Mouse (Mus musculus): Measurements from ENCODE around the gene Jph2. TPM values are rescaled to one million over a fixed set of nuclear protein-coding genes. Genes with fewer than 3 reads are reported as not detected.

Gene Jph2
- polyA plus RNA-seq, 1 experiment from 2014 or later, result 0.72 TPM

- no peaks in the 10 kb centered on the region for H3K36me3 ChIP-seq
- ATAC-seq (ENCODE audit: insufficient number of reproducible peaks, insufficient read depth, low FRiP score, low TSS enrichment, low read depth), result no peak
- WGBS, result 82% methylated on average over 12 of the region's 12 CpGs
- peaks cover 13% of the 10 kb centered on the region for H3K4me1 ChIP-seq
- H3K27ac ChIP-seq, result no peak overlapping the region
- H3K4me2 ChIP-seq, result no peak overlapping the region
- no peaks in the 10 kb centered on the region for H3K27me3 ChIP-seq
- no peaks in the 10 kb centered on the region for H3K9me3 ChIP-seq
- no peak overlapping the region for H3K9ac ChIP-seq
- no peak overlapping the region for H3K4me3 ChIP-seq
These were observed 41.5 kb downstream of the Jph2 start for GRCm38 (mm10) chr2:163356113-163356840.

GRCm38 (mm10) chr2:163355666-163356065 is 42.1 kb downstream of the Jph2 start:
- peaks cover 13% of the 10 kb centered on the region for H3K4me1 ChIP-seq
- H3K9me3 ChIP-seq, result no peaks in the 10 kb centered on the region
- 78% methylated on average over 8 of the region's 8 CpGs for WGBS
- no peak overlapping the region for H3K9ac ChIP-seq
- H3K4me3 ChIP-seq, result no peak overlapping the region
- H3K27ac ChIP-seq, result no peak overlapping the region
- H3K27me3 ChIP-seq, result no peaks in the 10 kb centered on the region
- no peaks in the 10 kb centered on the region for H3K36me3 ChIP-seq
- no peak overlapping the region for H3K4me2 ChIP-seq
- ATAC-seq (ENCODE audit: insufficient number of reproducible peaks, insufficient read depth, low FRiP score, low TSS enrichment, low read depth), result no peak

- no peaks in the 10 kb centered on the region for H3K9me3 ChIP-seq
- 16% methylated on average over 7 of the region's 7 CpGs for WGBS
- 0 out of 2 replicates have a peak overlapping the region, but pooled peaks have one; percentile 36 for H3K9ac ChIP-seq
- H3K4me2 ChIP-seq, result no peak overlapping the region
- no peak overlapping the region for H3K27ac ChIP-seq
- H3K4me3 ChIP-seq, result no peak overlapping the region
- peaks cover 23% of the 10 kb centered on the region for H3K4me1 ChIP-seq
- ATAC-seq (ENCODE audit: insufficient number of reproducible peaks, insufficient read depth, low FRiP score, low TSS enrichment, low read depth), result no peak
- H3K27me3 ChIP-seq, result no peaks in the 10 kb centered on the region
- H3K36me3 ChIP-seq, result no peaks in the 10 kb centered on the region
These were observed 44.1 kb downstream of the Jph2 start for GRCm38 (mm10) chr2:163353731-163354130.

GRCm38 (mm10) chr2:163350443-163350842 is 47.4 kb downstream of the Jph2 start:
- no peak overlapping the region for H3K9ac ChIP-seq
- H3K36me3 ChIP-seq, result no peaks in the 10 kb centered on the region
- H3K4me3 ChIP-seq, result no peak overlapping the region
- H3K4me2 ChIP-seq, result no peak overlapping the region
- 49% methylated on average over 5 of the region's 5 CpGs for WGBS
- peaks cover 24% of the 10 kb centered on the region for H3K4me1 ChIP-seq
- no peaks in the 10 kb centered on the region for H3K9me3 ChIP-seq
- ATAC-seq (ENCODE audit: insufficient number of reproducible peaks, insufficient read depth, low FRiP score, low TSS enrichment, low read depth), result no peak
- H3K27ac ChIP-seq, result no peak overlapping the region
- 0 out of 2 replicates have a peak, but pooled peaks cover 5% of the 10 kb centered on the region for H3K27me3 ChIP-seq

- Histone ChIP-seq H3K27ac (no peak overlapping the region), H3K9ac (no peak overlapping the region), H3K27me3 (0 out of 2 replicates have a peak, but pooled peaks cover 5% of the 10 kb centered on the region), H3K9me3 (no peaks in the 10 kb centered on the region), H3K36me3 (no peaks in the 10 kb centered on the region), H3K4me3 (no peak overlapping the region), H3K4me2 (no peak overlapping the region), H3K4me1 (peaks cover 24% of the 10 kb centered on the region)
- 59% methylated on average over 9 of the region's 9 CpGs for WGBS
- ATAC-seq (ENCODE audit: insufficient number of reproducible peaks, insufficient read depth, low FRiP score, low TSS enrichment, low read depth), result no peak
These were observed 48.4 kb downstream of the Jph2 start for GRCm38 (mm10) chr2:163349411-163349810.

GRCm38 (mm10) chr2:163348677-163349076 is 49.1 kb downstream of the Jph2 start:
- Histone ChIP-seq H3K9ac (no peak overlapping the region), H3K9me3 (no peaks in the 10 kb centered on the region), H3K27me3 (0 out of 2 replicates have a peak, but pooled peaks cover 5% of the 10 kb centered on the region), H3K4me1 (peaks cover 19% of the 10 kb centered on the region), H3K27ac (no peak overlapping the region), H3K4me3 (no peak overlapping the region), H3K36me3 (no peaks in the 10 kb centered on the region), H3K4me2 (no peak overlapping the region)
- no peak for ATAC-seq (ENCODE audit: insufficient number of reproducible peaks, insufficient read depth, low FRiP score, low TSS enrichment, low read depth)
- WGBS, result 71% methylated on average over 7 of the region's 7 CpGs

GRCm38 (mm10) chr2:163347517-163348184 is 50.1 kb downstream of the Jph2 start:
- no peak overlapping the region for H3K27ac ChIP-seq
- H3K36me3 ChIP-seq, result no peaks in the 10 kb centered on the region
- 81% methylated on average over 8 of the region's 8 CpGs for WGBS
- H3K4me1 ChIP-seq, result peaks cover 16% of the 10 kb centered on the region
- no peaks in the 10 kb centered on the region for H3K9me3 ChIP-seq
- ATAC-seq (ENCODE audit: insufficient number of reproducible peaks, insufficient read depth, low FRiP score, low TSS enrichment, low read depth), result no peak
- H3K4me3 ChIP-seq, result no peak overlapping the region
- H3K4me2 ChIP-seq, result no peak overlapping the region
- 0 out of 2 replicates have a peak, but pooled peaks cover 5% of the 10 kb centered on the region for H3K27me3 ChIP-seq
- no peak overlapping the region for H3K9ac ChIP-seq

GRCm38 (mm10) chr2:163346497-163346896 is 51.3 kb downstream of the Jph2 start:
- WGBS, result 78% methylated on average over 11 of the region's 11 CpGs
- no peak for ATAC-seq (ENCODE audit: insufficient number of reproducible peaks, insufficient read depth, low FRiP score, low TSS enrichment, low read depth)
- no peak overlapping the region for H3K4me3 ChIP-seq

GRCm38 (mm10) chr2:163344976-163345660 is 52.7 kb downstream of the Jph2 start:
- Histone ChIP-seq H3K4me3 (no peak overlapping the region), H3K27ac (no peak overlapping the region), H3K9ac (no peak overlapping the region), H3K4me2 (no peak overlapping the region), H3K4me1 (peaks cover 11% of the 10 kb centered on the region), H3K36me3 (no peaks in the 10 kb centered on the region), H3K9me3 (no peaks in the 10 kb centered on the region), H3K27me3 (peaks cover 23% of the 10 kb centered on the region)
- ATAC-seq (ENCODE audit: insufficient number of reproducible peaks, insufficient read depth, low FRiP score, low TSS enrichment, low read depth), result no peak
- 75% methylated on average over 13 of the region's 13 CpGs for WGBS

More at GRCm38 (mm10) chr2:163346497-163346896, 51.3 kb downstream of the Jph2 start:
- Histone ChIP-seq H3K27ac (no peak overlapping the region), H3K4me2 (no peak overlapping the region), H3K9ac (no peak overlapping the region), H3K4me1 (peaks cover 11% of the 10 kb centered on the region), H3K9me3 (no peaks in the 10 kb centered on the region), H3K27me3 (peaks cover 9% of the 10 kb centered on the region), H3K36me3 (no peaks in the 10 kb centered on the region)

GRCm38 (mm10) chr2:163343671-163344070 is 54.1 kb downstream of the Jph2 start:
- 88% methylated on average over 4 of the region's 4 CpGs for WGBS

GRCm38 (mm10) chr2:163340263-163340662 is 57.5 kb downstream of the Jph2 start:
- H3K27ac ChIP-seq, result no peak overlapping the region
- H3K36me3 ChIP-seq, result no peaks in the 10 kb centered on the region
- ATAC-seq (ENCODE audit: insufficient number of reproducible peaks, insufficient read depth, low FRiP score, low TSS enrichment, low read depth), result no peak; the same call in 1 of the 2 replicates
- no peak overlapping the region for H3K9ac ChIP-seq
- H3K9me3 ChIP-seq, result no peaks in the 10 kb centered on the region
- peaks cover 65% of the 10 kb centered on the region for H3K27me3 ChIP-seq
- H3K4me2 ChIP-seq, result no peak overlapping the region
- no peak overlapping the region for H3K4me3 ChIP-seq
- WGBS, result 23% methylated on average over 9 of the region's 9 CpGs
- peaks cover 11% of the 10 kb centered on the region for H3K4me1 ChIP-seq

More at GRCm38 (mm10) chr2:163343671-163344070, 54.1 kb downstream of the Jph2 start:
- Histone ChIP-seq H3K27me3 (peaks cover 37% of the 10 kb centered on the region), H3K4me3 (no peak overlapping the region), H3K4me1 (peaks cover 12% of the 10 kb centered on the region), H3K36me3 (no peaks in the 10 kb centered on the region), H3K9me3 (no peaks in the 10 kb centered on the region), H3K27ac (no peak overlapping the region), H3K9ac (no peak overlapping the region), H3K4me2 (no peak overlapping the region)
- ATAC-seq (ENCODE audit: insufficient number of reproducible peaks, insufficient read depth, low FRiP score, low TSS enrichment, low read depth), result no peak
